Mouse (Mus musculus) small intestine, adult 2 months (tissue): ENCODE data around the gene Eif4b.

Experiments used
- CTCF ChIP-seq: fragments of 200-500 bp; IDR thresholded peaks from 2 replicates; pipeline ENCODE4 v1.5.1; 2012; ENCODE audit warnings: low read depth, mild to moderate bottlenecking, control low read depth, inconsistent platforms, low read length, moderate library complexity, mixed read lengths; ENCODE audit not compliant: insufficient replicate concordance, insufficient read length; ENCODE audit errors: extremely low read depth
- POLR2A ChIP-seq: fragments of 200-500 bp; IDR thresholded peaks from 2 replicates; pipeline ENCODE4 v1.6.1; 2012; ENCODE audit warnings: low read depth, mild to moderate bottlenecking, control low read depth, inconsistent platforms, low read length, moderate library complexity

- no peak for TF ChIP-seq CTCF
- TF ChIP-seq POLR2A: no peak
Measured at GRCm38 (mm10) chr15:102025136-102025872, 48.3 kb upstream of the Eif4b start.
